Mouse (Mus musculus): ENCODE results near the gene Lbh. TPM values are rescaled to one million over a fixed set of nuclear protein-coding genes. Genes with fewer than 3 reads are reported as not detected.
A peak's percentile ranks its signal among the peaks of the same experiment; 100 is the strongest.

Lbh gene
- 10 to 100 TPM; 34.2 to 36.1 TPM for total RNA-seq (2021)

GRCm38 (mm10) chr17:72918053-72918452 lies at the start of gene Lbh:
Gene Lbh (plus strand): TSS chr17:72918305.
- DNase-seq (ENCODE audit: extremely low spot score in 1 of 2, low spot score in 1 of 2): peak; percentile 88 to 90

- no peak for DNase-seq (ENCODE audit: extremely low spot score in 1 of 2, low spot score in 1 of 2)
Observed at GRCm38 (mm10) chr17:72878979-72879378, 39.1 kb upstream of the Lbh start.

- no peak for DNase-seq (ENCODE audit: extremely low spot score in 1 of 2, low spot score in 1 of 2)
Observed at GRCm38 (mm10) chr17:72880156-72880555, 37.9 kb upstream of the Lbh start.

GRCm38 (mm10) chr17:72881051-72881450 lies 37.1 kb upstream of the Lbh start:
- no peak for DNase-seq (ENCODE audit: extremely low spot score in 1 of 2, low spot score in 1 of 2)

GRCm38 (mm10) chr17:72881804-72882203 lies 36.3 kb upstream of the Lbh start:
- DNase-seq (ENCODE audit: extremely low spot score in 1 of 2, low spot score in 1 of 2): no peak

GRCm38 (mm10) chr17:72889556-72890397 lies 28.3 kb upstream of the Lbh start:
- DNase-seq (ENCODE audit: extremely low spot score in 1 of 2, low spot score in 1 of 2): peak; percentile 37 to 67

- no peak for DNase-seq (ENCODE audit: extremely low spot score in 1 of 2, low spot score in 1 of 2)
Observed at GRCm38 (mm10) chr17:72890398-72890898, 27.7 kb upstream of the Lbh start.

- no peak for DNase-seq (ENCODE audit: extremely low spot score in 1 of 2, low spot score in 1 of 2)
Observed at GRCm38 (mm10) chr17:72891556-72891955, 26.5 kb upstream of the Lbh start.

GRCm38 (mm10) chr17:72895506-72895905 lies 22.6 kb upstream of the Lbh start:
- DNase-seq (ENCODE audit: extremely low spot score in 1 of 2, low spot score in 1 of 2): no peak

- DNase-seq (ENCODE audit: extremely low spot score in 1 of 2, low spot score in 1 of 2): no peak
Observed at GRCm38 (mm10) chr17:72897076-72897475, 21.0 kb upstream of the Lbh start.

GRCm38 (mm10) chr17:72897961-72898360 lies 20.1 kb upstream of the Lbh start:
- no peak for DNase-seq (ENCODE audit: extremely low spot score in 1 of 2, low spot score in 1 of 2)

- DNase-seq (ENCODE audit: extremely low spot score in 1 of 2, low spot score in 1 of 2): no peak
Observed at GRCm38 (mm10) chr17:72898775-72899174, 19.3 kb upstream of the Lbh start.

- DNase-seq (ENCODE audit: extremely low spot score in 1 of 2, low spot score in 1 of 2): no peak
Observed at GRCm38 (mm10) chr17:72901021-72901420, 17.1 kb upstream of the Lbh start.

- no peak for DNase-seq (ENCODE audit: extremely low spot score in 1 of 2, low spot score in 1 of 2)
Observed at GRCm38 (mm10) chr17:72901705-72902104, 16.4 kb upstream of the Lbh start.

- DNase-seq (ENCODE audit: extremely low spot score in 1 of 2, low spot score in 1 of 2): no peak
Observed at GRCm38 (mm10) chr17:72903321-72903720, 14.8 kb upstream of the Lbh start.

- no peak for DNase-seq (ENCODE audit: extremely low spot score in 1 of 2, low spot score in 1 of 2)
Observed at GRCm38 (mm10) chr17:72903921-72904421, 14.1 kb upstream of the Lbh start.

- no peak for DNase-seq (ENCODE audit: extremely low spot score in 1 of 2, low spot score in 1 of 2)
Observed at GRCm38 (mm10) chr17:72904873-72905272, 13.2 kb upstream of the Lbh start.

GRCm38 (mm10) chr17:72906231-72906896 lies 11.7 kb upstream of the Lbh start:
- DNase-seq (ENCODE audit: extremely low spot score in 1 of 2, low spot score in 1 of 2): no peak

GRCm38 (mm10) chr17:72907211-72907610 lies 10.9 kb upstream of the Lbh start:
- no peak for DNase-seq (ENCODE audit: extremely low spot score in 1 of 2, low spot score in 1 of 2)

GRCm38 (mm10) chr17:72907777-72908176 lies 10.3 kb upstream of the Lbh start:
- no peak for DNase-seq (ENCODE audit: extremely low spot score in 1 of 2, low spot score in 1 of 2)

- DNase-seq (ENCODE audit: extremely low spot score in 1 of 2, low spot score in 1 of 2): no peak
Observed at GRCm38 (mm10) chr17:72908561-72908960, 9.5 kb upstream of the Lbh start.
